Mouse (Mus musculus): Measurements from ENCODE around the gene Sppl3.

GRCm38 (mm10) chr5:115027109-115027508 is 16.2 kb downstream of the Sppl3 start:
- TF ChIP-seq CTCF (IDR thresholded peaks at IDR 0.05; ENCODE audit: low read depth, low read length) (no peak), POLR2A (IDR thresholded peaks at IDR 0.05; ENCODE audit: extremely low read depth, insufficient read depth, low read length) (no peak)
